Mouse (Mus musculus) C2C12 (cell line): ENCODE data around the gene Cps1.

ENCODE experiments used
- CEBPB ChIP-seq: IDR thresholded peaks from one replicate; pipeline ENCODE4 v1.6.1; 2011; ENCODE audit warnings: low read depth, mild to moderate bottlenecking, control low read depth, moderate library complexity
- CTCF ChIP-seq: IDR thresholded peaks from one replicate; pipeline ENCODE4 v1.5.1; 2011; ENCODE audit not compliant: control insufficient read depth, insufficient read depth, insufficient read length
- MYOG ChIP-seq: IDR thresholded peaks from one replicate; pipeline ENCODE4 v1.6.1; 2011; ENCODE audit not compliant: control insufficient read depth, insufficient read length; ENCODE audit errors: extremely low read depth
- USF1 ChIP-seq: IDR thresholded peaks from one replicate; pipeline ENCODE4 v1.6.1; 2011; ENCODE audit warnings: low read depth, mild to moderate bottlenecking, control low read depth, moderate library complexity

DNA sequence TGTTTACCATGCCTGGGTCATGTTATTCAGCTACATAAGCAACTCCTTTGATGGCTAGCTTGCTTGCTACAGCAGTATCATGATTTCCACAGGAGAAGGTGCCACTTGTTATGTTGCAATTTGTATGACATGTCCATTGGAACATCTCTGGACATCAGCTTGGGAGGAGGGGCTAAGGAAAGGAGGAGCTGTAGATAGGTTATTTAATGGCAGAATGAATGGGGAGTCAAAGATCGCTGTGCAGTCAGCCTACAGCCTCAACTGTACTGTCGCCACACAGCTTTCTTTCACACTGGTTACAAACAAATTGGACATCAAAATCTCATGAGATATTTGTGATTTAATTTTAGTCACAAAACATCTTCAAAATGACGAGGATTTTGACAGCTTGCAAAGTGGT lies at the start of gene Cps1:
- TF ChIP-seq CTCF (no peak), CEBPB (no peak), MYOG (no peak), USF1 (no peak)
